Mouse (Mus musculus) MEL-GATA-1-ER (cell line): ENCODE results near the gene Ubald2.
"Not testable (repeated sequence)": the region's sequence is repeated elsewhere in the genome, so short reads cannot be mapped to it uniquely, and the experiment has no call there.

Source experiments
- DNase-seq: peaks from one replicate; pipeline ENCODE4 v3.0.0-alpha.2; 2012; ENCODE audit warnings: low read depth; ENCODE audit errors: extremely low read depth

The Ubald2 gene

GRCm38 (mm10) chr11:116416196-116416943 is 17.5 kb upstream of the Ubald2 start:
- DNase-seq, result no peak

GRCm38 (mm10) chr11:116417054-116417453 is 16.8 kb upstream of the Ubald2 start:
- no peak for DNase-seq

- no peak for DNase-seq
Measured at GRCm38 (mm10) chr11:116418194-116418840, 15.6 kb upstream of the Ubald2 start.

GRCm38 (mm10) chr11:116418841-116419462 is 14.9 kb upstream of the Ubald2 start:
- no peak for DNase-seq

- DNase-seq, result no peak
Measured at GRCm38 (mm10) chr11:116421102-116421501, 12.8 kb upstream of the Ubald2 start.

- DNase-seq, result no peak
Measured at GRCm38 (mm10) chr11:116422562-116422961, 11.3 kb upstream of the Ubald2 start.

- DNase-seq, result no peak
Measured at GRCm38 (mm10) chr11:116423214-116423613, 10.7 kb upstream of the Ubald2 start.

- peak; percentile 86 for DNase-seq
Measured at GRCm38 (mm10) chr11:116423782-116424620, 9.9 kb upstream of the Ubald2 start.

GRCm38 (mm10) chr11:116424621-116425407 is 9.1 kb upstream of the Ubald2 start:
- DNase-seq, result no peak

- DNase-seq, result not testable (repeated sequence)
Measured at GRCm38 (mm10) chr11:116426328-116426727, 7.6 kb upstream of the Ubald2 start.

GRCm38 (mm10) chr11:116426852-116427575 is 6.9 kb upstream of the Ubald2 start:
- no peak for DNase-seq

GRCm38 (mm10) chr11:116428872-116429859 is 4.7 kb upstream of the Ubald2 start:
- DNase-seq, result no peak

- no peak for DNase-seq
Measured at GRCm38 (mm10) chr11:116429862-116430613, 3.9 kb upstream of the Ubald2 start.

- no peak for DNase-seq
Measured at GRCm38 (mm10) chr11:116430723-116431427, 3.0 kb upstream of the Ubald2 start.

- DNase-seq, result no peak
Measured at GRCm38 (mm10) chr11:116431428-116432077, 2.3 kb upstream of the Ubald2 start.

- no peak for DNase-seq
Measured at GRCm38 (mm10) chr11:116432127-116432526, 1.8 kb upstream of the Ubald2 start.
